Mouse (Mus musculus) lung, adult 2 months (tissue): Measurements from ENCODE around the gene Litaf.

Experiments used
- CTCF ChIP-seq: fragments of 200-500 bp; IDR thresholded peaks from 2 replicates; pipeline ENCODE4 v1.5.1; 2011; ENCODE audit warnings: mild to moderate bottlenecking, low read length, control low read depth; ENCODE audit not compliant: insufficient read depth
- POLR2A ChIP-seq: fragments of 200-500 bp; IDR thresholded peaks from 2 replicates; pipeline ENCODE4 v1.6.1; 2011; ENCODE audit warnings: low read depth, mild to moderate bottlenecking, control low read depth, low read length, borderline replicate concordance; ENCODE audit errors: extremely low read depth

DNA sequence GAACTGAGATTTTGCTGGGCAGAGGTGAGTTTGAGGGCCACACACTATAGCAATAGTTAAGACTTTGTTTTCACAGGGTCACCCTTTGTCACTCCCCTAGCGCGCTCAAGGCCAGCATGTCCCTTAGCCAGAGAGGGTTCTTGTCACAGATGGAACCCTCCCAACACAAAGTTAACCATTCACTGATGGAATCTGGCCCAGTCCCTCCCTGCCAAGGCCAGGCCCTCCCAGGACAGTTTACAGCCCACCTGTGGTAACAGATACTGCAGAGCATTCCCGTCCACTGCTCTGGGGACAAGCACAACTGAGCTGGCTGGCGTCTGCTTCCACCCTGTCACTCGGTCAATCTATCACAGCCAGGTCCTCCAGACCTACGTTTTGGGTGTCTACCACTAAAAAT is 93.7 kb downstream of the Litaf start:
- no peak for TF ChIP-seq CTCF
- no peak for TF ChIP-seq POLR2A
